17 mouse cellular contexts compared by ENCODE assay signal in genomic region chr8:91593202-91593781, GRCm38 (mm10).
DNase-seq lines count a peak whose midpoint lies in the region; ATAC-seq and TF ChIP-seq lines count a peak whose summit lies in the region.
"Had no signal": no experiment of that assay in that cellular context is flagged by ENCODE, and none has a peak within 500 bp of the region (broad histone marks: within the 10 kb centered on the region; RNA-seq: fewer than 3 reads in every experiment).

No protein-coding gene starts in this region.

- no peak for DNase-seq in hindbrain, embryonic 11.5 days (ENCODE audit: low spot score)
- peak; percentile 58 for DNase-seq in brain, embryonic 14.5 days (ENCODE audit: low read depth)
- DNase-seq in embryonic facial prominence, embryonic 14.5 days (ENCODE audit: low spot score), result no peak
- peak; percentile 43 for DNase-seq in midbrain, embryonic 14.5 days
- no peak for DNase-seq in layer of hippocampus, adult 9-10 months (ENCODE audit: low spot score)
- DNase-seq in urinary bladder, postnatal 4 days (ENCODE audit: low spot score in 2 of 2), result no peak
- no peak for DNase-seq in urinary bladder, postnatal 25 days (ENCODE audit: low spot score)
- DNase-seq: B cell, adult 2 months; cerebellum, postnatal 36 days; gastrocnemius, postnatal 10 days; heart, postnatal 36 days; kidney, adult 18-20 months; kidney, postnatal 36 days; liver, embryonic 13.5 days; right cerebral cortex, adult 18-20 months; thymus, adult 18-20 months had no signal

- H3K27ac ChIP-seq in hindbrain, embryonic 12.5 days, result no peak overlapping the region
- no peak overlapping the region for H3K27ac ChIP-seq in hindbrain, embryonic 11.5 days (ENCODE audit: low read depth, low read length)
- no peak overlapping the region for H3K27ac ChIP-seq in embryonic facial prominence, embryonic 14.5 days (replicated peaks; ENCODE audit: low read depth, low read length)
- no peak overlapping the region for H3K27ac ChIP-seq in midbrain, embryonic 14.5 days (replicated peaks; ENCODE audit: low read depth, low read length)
- H3K27ac ChIP-seq: liver, embryonic 13.5 days had no signal

- no peaks in the 10 kb centered on the region for H3K27me3 ChIP-seq in hindbrain, embryonic 12.5 days
- no peaks in the 10 kb centered on the region for H3K27me3 ChIP-seq in hindbrain, embryonic 11.5 days (ENCODE audit: control insufficient read depth, insufficient read depth, low read length)
- no peaks in the 10 kb centered on the region for H3K27me3 ChIP-seq in embryonic facial prominence, embryonic 14.5 days (replicated peaks; ENCODE audit: control insufficient read depth, insufficient read depth, low read length)
- no peaks in the 10 kb centered on the region for H3K27me3 ChIP-seq in midbrain, embryonic 14.5 days (ENCODE audit: control insufficient read depth, insufficient read depth, low read length)
- H3K27me3 ChIP-seq: liver, embryonic 13.5 days had no signal

- H3K36me3 ChIP-seq in hindbrain, embryonic 12.5 days, result no peaks in the 10 kb centered on the region
- no peaks in the 10 kb centered on the region for H3K36me3 ChIP-seq in hindbrain, embryonic 11.5 days (ENCODE audit: control insufficient read depth, insufficient read depth, low read length)
- no peaks in the 10 kb centered on the region for H3K36me3 ChIP-seq in embryonic facial prominence, embryonic 14.5 days (ENCODE audit: control insufficient read depth, insufficient read depth, low read length)
- H3K36me3 ChIP-seq in midbrain, embryonic 14.5 days (ENCODE audit: control insufficient read depth, insufficient read depth, low read length), result no peaks in the 10 kb centered on the region
- H3K36me3 ChIP-seq: liver, embryonic 13.5 days had no signal

- no peak for ATAC-seq in hindbrain, embryonic 12.5 days (ENCODE audit: low FRiP score)
- ATAC-seq in hindbrain, embryonic 11.5 days (ENCODE audit: low FRiP score), result no peak
- ATAC-seq in embryonic facial prominence, embryonic 14.5 days (ENCODE audit: low read depth), result no peak
- ATAC-seq in midbrain, embryonic 14.5 days (ENCODE audit: low FRiP score, low TSS enrichment), result no peak

- no peak for TF ChIP-seq POLR2A in brain, embryonic 14.5 days (IDR thresholded peaks at IDR 0.05; ENCODE audit: borderline replicate concordance, extremely low read depth, insufficient read depth, insufficient read length, poor library complexity, severe bottlenecking)

- no peak for TF ChIP-seq CTCF in brain, embryonic 14.5 days (IDR thresholded peaks at IDR 0.05; ENCODE audit: borderline replicate concordance, extremely low read depth, insufficient read depth, insufficient read length)

- H3K4me2 ChIP-seq in hindbrain, embryonic 12.5 days (replicated peaks), result 0 out of 2 replicates have a peak overlapping the region, but pooled peaks have one; percentile 2
- H3K4me2 ChIP-seq in hindbrain, embryonic 11.5 days (replicated peaks; ENCODE audit: low read depth, low read length), result no peak overlapping the region
- peak overlapping the region; percentile 26 for H3K4me2 ChIP-seq in embryonic facial prominence, embryonic 14.5 days (ENCODE audit: low read depth, low read length)
- peak overlapping the region; percentile 29 for H3K4me2 ChIP-seq in midbrain, embryonic 14.5 days (ENCODE audit: low read length)
- H3K4me2 ChIP-seq: liver, embryonic 13.5 days had no signal

- 53% methylated on average over 12 of the region's 12 CpGs for WGBS in hindbrain, embryonic 12.5 days
- 63% methylated on average over 12 of the region's 12 CpGs for WGBS in hindbrain, embryonic 11.5 days
- WGBS in embryonic facial prominence, embryonic 14.5 days, result 33% methylated on average over 12 of the region's 12 CpGs
- 27% methylated on average over 12 of the region's 12 CpGs for WGBS in midbrain, embryonic 14.5 days

- H3K4me3 ChIP-seq in hindbrain, embryonic 12.5 days, result no peak overlapping the region
- no peak overlapping the region for H3K4me3 ChIP-seq in hindbrain, embryonic 11.5 days (ENCODE audit: low read depth, low read length)
- no peak overlapping the region for H3K4me3 ChIP-seq in embryonic facial prominence, embryonic 14.5 days (ENCODE audit: low read depth, low read length)
- H3K4me3 ChIP-seq in midbrain, embryonic 14.5 days (replicated peaks; ENCODE audit: low read depth, low read length), result no peak overlapping the region
- H3K4me3 ChIP-seq: liver, embryonic 13.5 days had no signal

- no peak overlapping the region for H3K9ac ChIP-seq in hindbrain, embryonic 12.5 days
- H3K9ac ChIP-seq in hindbrain, embryonic 11.5 days (ENCODE audit: low read depth, low read length), result no peak overlapping the region
- no peak overlapping the region for H3K9ac ChIP-seq in embryonic facial prominence, embryonic 14.5 days (ENCODE audit: low read depth, low read length)
- no peak overlapping the region for H3K9ac ChIP-seq in midbrain, embryonic 14.5 days (replicated peaks; ENCODE audit: low read length)
- H3K9ac ChIP-seq: liver, embryonic 13.5 days had no signal

- H3K4me1 ChIP-seq in hindbrain, embryonic 12.5 days, result peaks cover 28% of the 10 kb centered on the region
- H3K4me1 ChIP-seq in hindbrain, embryonic 11.5 days (replicated peaks; ENCODE audit: control insufficient read depth, insufficient read depth, low read length), result no peaks in the 10 kb centered on the region
- H3K4me1 ChIP-seq in embryonic facial prominence, embryonic 14.5 days (ENCODE audit: control insufficient read depth, insufficient read depth, low read length), result peaks cover 20% of the 10 kb centered on the region
- peaks cover 25% of the 10 kb centered on the region for H3K4me1 ChIP-seq in midbrain, embryonic 14.5 days (ENCODE audit: control insufficient read depth, insufficient read depth, low read length)
- H3K4me1 ChIP-seq: liver, embryonic 13.5 days had no signal

- H3K9me3 ChIP-seq in hindbrain, embryonic 12.5 days (replicated peaks), result no peaks in the 10 kb centered on the region
- H3K9me3 ChIP-seq in hindbrain, embryonic 11.5 days (ENCODE audit: control insufficient read depth, low read length), result no peaks in the 10 kb centered on the region
- H3K9me3 ChIP-seq in embryonic facial prominence, embryonic 14.5 days (ENCODE audit: control insufficient read depth, low read length), result no peaks in the 10 kb centered on the region
- no peaks in the 10 kb centered on the region for H3K9me3 ChIP-seq in midbrain, embryonic 14.5 days (ENCODE audit: control insufficient read depth, low read length)
- H3K9me3 ChIP-seq: liver, embryonic 13.5 days had no signal

Comparison
In these comparisons a context has a peak if more than half of its experiments do, and no peak if none do; other contexts are left out.
1. DNase-seq: peak in brain, embryonic 14.5 days (single experiment) and midbrain, embryonic 14.5 days (single experiment); none in hindbrain, embryonic 11.5 days (single experiment), embryonic facial prominence, embryonic 14.5 days (single experiment), layer of hippocampus, adult 9-10 months (single experiment), urinary bladder, postnatal 4 days (0 of 2) and urinary bladder, postnatal 25 days (single experiment).